Mouse (Mus musculus) spleen, postnatal 4 days (tissue): ENCODE data around the gene Myo1g.
"Not testable (repeated sequence)": the region's sequence is repeated elsewhere in the genome, so short reads cannot be mapped to it uniquely, and the experiment has no call there.

ENCODE experiments used
- DNase-seq, 2 experiments: peaks; one replicate each; pipeline ENCODE4 v3.0.0; 2022; ENCODE audit warnings: low spot score in 2 of 2

Myo1g gene

DNA sequence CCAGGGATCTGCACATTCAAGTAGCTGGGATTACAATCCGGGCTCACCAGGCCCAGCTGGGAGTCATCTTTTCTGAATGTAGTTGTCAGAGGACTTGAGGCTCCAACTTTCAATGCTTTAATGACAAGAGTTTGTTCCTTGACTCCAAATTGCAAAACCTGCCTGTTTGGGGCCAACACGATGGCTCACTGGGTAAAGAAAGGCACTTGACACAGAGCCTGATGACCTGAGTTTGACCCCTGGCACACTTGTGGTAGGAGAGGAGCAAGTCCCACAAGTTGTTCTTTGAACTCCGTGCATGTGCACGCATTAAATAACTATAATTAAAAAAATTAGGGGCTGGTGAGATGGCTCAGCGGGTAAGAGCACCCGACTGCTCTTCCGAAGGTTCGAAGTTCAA, 9.2 kb upstream of the Myo1g start:
- no peak for DNase-seq

DNA sequence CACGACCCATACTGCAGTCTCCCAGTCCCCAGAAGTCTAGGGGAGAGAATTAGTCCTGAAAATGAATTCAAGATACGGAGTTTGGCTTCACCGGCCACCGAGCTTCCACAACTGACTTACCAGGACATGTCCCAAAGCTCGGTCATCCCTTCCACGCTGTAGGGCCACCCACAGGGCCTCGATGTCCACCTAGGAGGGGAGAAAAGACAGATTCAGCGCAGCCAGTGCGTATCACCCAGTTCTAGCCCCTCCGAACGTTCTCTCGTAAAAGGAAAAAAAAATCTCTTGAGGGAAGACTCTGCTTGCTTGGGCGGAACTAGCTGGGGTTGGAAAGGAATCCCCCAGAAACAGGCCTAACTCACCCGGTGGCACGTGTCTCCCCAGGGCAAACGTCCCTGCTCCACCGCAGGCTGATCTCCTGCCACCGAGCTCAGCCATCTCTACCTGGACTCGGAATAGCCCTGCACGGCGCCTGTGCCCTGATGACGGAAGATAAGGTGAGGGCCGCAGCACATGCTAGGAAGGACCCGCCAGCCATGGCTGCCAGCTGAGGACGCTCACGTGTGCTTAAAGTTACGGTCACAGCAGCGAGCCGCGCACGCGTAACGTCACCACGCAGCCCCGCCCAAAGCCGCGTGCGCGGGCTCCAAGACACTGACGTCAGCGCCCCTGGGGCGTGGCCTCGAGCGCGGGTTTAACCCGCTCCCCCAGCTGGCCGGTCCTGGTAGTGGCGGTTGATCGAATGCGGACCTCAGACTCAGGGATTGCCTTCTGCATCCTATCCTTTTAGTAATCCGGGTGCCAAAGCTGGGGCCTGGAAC, 7.6 kb upstream of the Myo1g start:
- DNase-seq, result peak; percentile 98 to 100

DNA sequence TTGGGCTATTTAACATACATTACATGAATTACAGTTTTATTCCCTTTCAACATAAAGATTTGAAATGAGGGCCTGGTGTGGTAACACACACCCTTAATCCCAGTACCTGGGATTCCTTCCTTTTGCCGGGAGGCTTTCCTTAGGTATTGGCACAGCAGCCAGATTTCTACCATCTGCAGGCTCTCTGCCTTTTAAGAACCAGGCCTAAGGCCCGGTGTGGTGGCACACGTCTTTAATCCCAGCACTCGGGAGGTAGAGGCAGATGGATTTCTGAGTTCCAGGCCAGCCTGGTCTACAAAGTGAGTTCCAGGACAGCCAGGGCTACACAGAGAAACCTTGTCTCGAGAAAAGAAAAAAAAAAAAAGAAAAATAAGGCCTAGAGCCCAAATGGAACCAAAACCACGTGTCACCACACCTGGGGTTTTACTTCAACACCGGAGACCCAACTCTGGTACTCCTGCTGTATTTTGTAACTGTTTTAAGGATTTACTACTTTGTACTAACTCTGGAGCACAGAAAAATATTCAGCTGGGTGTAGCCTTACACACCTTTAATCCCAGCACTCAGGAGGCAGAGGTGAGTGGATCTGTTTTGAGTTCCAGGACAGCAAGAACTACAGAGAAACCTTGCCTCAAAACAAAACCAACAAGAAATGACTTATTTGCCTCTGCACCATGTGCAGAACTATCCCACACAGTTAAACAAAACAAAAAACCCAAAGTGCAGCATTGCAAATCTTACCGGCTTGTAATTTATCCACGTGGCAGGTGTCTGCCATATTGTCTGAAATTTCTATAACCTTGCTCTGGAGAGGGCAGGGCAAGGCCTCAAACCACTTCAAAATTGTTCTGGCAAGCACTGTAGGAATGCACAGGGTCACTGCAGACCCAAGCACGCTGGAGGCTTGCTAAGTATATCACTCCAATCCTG, 6.8 kb upstream of the Myo1g start:
- DNase-seq, result no peak

DNA sequence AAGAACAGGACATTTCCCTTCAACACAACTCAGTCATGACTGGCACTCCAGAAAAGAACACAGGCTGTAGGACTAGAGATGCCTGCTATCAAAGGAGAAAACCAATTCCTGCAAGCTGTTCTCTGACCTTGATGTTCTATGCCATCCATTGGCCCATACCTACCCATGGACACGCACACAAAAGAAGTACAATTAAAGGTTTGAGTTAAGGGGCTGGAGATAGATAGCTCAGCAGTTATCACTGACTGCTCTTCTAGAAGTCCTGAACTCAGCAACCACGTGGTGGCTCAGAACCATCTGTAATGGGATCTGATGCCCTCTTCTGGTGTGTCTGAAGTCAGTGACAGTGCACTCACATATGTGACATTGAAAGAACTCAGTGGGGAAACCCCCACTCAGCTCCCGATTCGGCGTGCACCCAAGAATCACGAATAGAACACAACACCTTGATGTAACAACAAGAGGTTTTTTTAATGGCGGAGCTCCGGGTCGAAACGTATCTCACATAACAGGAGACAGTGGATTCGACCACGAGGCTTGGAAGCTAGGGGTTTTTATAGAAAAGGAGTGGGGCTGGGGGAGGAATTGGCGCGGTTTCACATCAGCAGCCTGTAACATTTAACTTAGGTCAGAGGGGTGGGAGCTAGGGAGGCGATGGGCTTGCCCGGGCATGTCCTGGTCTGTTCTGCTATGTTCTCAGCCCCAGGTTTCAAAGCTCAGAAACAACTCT, 5.9 kb upstream of the Myo1g start:
- DNase-seq, result not testable (repeated sequence)

DNA sequence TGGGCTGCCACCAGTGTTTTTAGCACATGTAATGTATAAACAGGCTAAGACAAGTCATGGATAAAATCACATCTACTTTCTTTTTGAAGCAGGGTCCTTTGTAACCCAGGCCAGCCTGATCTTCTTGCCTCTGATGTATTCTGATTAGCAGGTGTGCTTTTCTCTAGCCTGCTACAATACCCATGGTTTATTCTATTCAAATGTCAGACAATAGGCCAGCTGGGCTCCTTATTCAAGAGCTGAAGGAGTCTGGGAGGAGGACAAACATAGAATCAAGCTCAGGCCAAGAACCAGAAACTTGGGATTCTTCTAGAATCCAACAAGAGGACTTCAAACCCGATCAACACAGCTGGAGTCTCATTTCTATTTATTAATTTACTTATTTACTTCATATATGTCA, 4.5 kb upstream of the Myo1g start:
- DNase-seq, result no peak

DNA sequence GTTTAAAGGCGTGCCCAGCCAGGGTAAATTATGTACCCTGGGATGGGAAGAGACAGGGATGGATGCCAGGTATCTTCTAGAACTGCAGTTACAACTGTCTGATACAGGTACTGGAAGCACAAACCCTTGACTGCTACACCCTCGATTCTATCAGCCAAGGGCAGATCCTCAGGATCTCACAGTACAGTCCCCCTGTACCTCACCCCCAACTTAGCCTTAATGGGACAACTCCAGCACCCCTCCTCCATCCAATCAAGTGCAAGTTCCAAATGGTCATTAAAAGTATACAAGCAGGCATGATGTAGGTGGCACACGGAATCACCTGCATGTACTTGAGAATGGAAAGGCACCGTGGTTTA, 4.1 kb upstream of the Myo1g start:
- DNase-seq, result no peak

DNA sequence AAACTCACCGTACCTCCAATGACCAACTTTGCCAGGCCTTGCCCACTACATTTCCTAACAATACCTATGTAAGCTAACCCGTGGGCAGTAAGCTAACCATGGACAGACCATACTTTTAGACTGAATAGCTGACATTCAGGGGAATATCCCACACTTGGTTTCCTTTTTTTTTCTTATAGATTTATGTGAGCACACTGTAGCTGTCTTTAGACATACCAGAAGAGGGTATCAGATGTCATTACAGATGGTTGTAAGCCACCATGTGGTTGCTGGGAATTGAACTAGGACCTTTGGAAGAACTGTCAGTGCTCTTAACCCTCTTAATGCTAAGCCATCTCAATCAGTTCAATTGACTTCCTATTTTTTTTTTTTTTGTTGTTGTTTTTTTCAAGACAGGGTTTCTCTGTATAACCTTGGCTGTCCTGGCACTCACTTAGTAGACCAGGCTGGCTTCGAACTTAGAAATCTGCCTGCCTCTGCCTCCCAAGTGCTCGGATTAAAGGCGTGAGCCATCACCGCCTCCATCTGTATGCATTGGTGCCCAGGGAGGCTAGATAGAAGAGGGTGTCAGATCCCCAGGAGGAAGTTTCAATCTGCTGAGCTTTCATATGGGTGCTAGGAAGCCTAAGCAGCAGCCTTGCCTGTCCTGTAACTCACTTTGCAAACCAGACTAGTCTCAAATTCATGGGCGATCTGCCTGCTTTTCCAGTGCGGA, 3.6 kb upstream of the Myo1g start:
- DNase-seq, result no peak

DNA sequence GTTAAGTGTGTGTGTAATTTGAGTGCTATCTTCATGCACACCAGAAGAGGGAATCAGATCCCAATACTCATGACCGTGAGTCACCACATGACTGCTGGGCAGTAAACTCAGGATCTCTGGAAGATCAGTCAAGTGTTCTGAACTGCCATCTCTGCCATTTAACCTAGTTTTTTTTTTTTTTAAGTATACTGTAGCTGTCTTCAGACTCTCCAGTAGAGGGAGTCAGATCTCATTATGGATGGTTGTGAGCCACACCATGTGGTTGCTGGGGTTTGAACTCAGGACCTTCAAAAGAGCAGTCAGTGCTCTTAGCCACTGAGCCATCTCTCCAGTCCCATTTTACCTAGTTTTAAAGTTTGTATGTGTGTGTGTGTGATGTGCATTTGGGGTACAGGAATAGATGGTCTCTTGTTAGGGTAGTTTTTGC, 2.9 kb upstream of the Myo1g start:
- no peak for DNase-seq

DNA sequence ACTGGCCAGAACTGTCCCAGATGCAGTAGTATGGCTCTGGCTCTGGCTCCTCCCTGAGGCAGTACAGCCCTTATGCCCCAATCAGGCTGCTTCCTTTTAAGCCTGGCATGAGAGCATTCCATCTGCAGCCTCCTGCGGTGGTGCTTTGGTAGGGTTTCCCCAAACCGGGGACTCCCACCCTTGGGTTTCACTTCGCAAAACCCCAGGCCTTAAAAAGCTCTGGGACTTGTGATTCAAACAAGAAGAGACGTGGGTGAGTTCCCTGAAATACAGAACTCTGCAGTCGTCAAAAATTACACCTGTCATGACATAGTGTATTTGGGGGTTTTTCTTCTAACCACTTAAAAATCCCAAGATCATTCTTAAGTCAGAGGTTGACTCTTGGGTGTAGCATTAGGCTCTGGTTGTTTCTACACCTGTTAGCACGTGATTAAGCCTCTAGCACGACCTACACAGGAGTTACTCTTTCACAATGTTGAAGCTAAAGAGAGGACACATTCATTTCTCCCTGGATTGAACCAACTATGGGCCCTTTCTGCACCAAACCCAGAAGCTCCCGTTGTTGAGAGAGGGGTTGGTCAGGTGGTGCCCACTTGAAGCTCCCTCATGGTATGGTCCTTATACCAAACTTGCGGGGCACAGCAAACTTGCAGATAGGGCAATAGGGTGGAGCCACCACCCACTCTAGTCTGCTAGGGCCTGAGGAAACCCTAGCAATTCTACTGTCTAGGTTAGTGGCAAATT, 2.2 kb upstream of the Myo1g start:
- peak in 1 of 2 experiments; percentile 66 for DNase-seq

DNA sequence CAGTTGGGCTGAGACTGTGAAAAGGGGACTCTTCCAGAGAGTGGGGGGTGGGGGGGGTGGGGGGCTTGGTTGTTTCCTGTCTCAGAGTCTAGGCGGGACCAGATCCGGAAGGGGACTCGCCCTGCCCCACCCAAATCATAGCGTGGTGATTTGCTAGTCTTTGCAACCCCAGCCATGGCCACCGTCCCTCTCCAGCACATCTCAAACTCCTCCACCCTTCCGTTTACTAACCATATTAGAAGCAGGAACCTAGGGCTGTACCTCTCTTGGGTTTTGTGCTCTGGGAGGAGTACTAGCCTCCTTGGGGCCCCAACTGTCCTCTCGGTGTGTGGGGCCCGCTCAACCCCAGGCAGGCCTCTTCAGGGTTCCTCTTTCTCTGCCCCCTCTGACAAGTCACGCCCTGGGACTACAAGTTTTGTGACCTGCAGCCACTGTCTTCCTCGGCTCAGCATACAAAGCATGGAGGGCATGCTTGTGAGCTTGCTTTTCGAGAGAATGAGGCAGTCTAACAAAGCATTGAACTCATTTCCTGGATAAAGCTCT, 1.2 kb downstream of the Myo1g start:
- DNase-seq, result peak; percentile 64 to 78

DNA sequence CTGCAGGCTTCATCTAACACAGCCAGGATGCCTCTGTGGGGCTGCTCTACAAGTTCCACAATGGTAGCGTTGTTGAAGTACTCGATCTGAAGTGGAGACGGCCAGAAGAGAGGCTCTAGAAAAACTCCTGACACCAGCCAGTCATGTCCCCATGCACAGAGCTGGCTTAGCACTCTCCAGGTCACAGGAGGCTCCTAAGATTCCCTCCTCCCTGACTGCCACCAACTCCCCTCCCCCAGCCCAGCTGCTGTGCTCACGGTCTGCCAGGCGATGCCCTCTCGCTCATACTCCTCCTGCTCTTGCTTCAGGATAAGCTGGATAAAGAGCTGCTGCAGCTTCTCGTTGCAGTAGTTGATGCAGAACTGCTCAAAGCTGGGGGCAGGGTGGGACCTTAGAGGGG, 5.9 kb downstream of the Myo1g start:
- DNase-seq, result no peak

DNA sequence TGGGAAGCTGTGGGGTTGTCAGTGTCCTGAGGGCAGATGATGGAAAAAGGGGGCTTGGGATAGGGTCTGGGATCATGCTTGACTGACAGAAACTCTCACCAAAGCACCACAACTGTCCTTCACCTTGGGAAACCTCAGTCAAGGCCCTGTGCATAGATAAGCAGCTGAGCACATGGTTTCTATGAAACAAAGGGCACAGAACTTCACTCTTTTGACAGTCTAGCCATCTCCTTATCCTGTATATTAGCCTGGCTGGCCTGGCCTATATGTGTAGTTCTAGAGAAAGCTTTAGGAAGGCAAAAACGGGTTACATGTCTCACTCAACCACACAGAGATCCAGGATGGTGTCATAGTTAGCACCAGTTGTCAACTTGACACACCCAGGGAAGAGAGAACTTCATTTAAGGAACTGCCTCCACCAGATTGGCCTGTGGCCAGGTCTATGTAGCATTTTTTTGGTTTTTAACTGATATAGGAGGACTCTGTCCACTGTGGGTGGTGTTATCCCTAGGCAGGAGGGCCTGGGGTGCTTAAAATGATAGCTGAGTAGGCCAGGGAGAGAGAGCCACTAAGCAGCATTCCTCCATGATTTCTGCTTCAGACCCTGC, 12.4 kb downstream of the Myo1g start:
- DNase-seq, result no peak

DNA sequence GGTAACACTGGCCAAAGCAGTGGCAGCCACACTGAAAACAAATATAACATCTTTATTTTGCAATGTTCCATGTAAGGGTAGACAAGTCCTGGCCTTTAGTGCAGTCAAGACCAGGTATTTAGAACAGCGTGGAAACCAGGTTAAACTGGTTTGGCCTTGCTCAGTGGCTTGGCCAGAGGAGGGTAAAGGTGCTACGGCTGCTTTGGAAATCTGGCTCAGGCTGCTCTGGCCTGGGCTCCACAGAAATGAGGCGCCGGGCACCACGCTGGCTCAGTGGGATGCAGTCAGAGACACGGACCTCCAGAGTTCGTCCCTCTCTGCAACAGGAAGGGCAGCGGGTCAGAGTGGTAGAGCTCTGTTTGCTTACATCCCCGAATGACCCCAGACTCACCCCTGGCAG, 14.2 kb downstream of the Myo1g start:
- DNase-seq, result no peak

DNA sequence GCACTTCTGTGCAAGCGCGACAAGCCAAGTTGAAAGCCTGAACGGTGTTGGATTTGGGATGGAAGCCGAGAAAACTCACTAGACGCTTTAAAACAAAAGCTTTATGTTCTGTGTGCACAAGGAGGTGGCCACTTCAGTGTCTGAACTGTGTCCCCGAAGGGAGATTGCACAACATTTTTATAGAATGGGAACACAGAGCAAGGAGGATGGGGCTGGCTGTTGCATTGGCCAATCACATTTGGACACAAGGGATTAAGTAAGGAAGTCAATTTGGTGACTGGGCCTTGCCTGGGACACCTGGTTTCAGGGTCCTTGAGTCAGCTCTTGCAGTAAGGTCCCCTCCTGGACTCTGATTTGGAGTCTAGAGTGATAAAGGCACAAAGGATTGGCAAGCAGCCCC, 16.1 kb downstream of the Myo1g start:
- DNase-seq, result no peak

DNA sequence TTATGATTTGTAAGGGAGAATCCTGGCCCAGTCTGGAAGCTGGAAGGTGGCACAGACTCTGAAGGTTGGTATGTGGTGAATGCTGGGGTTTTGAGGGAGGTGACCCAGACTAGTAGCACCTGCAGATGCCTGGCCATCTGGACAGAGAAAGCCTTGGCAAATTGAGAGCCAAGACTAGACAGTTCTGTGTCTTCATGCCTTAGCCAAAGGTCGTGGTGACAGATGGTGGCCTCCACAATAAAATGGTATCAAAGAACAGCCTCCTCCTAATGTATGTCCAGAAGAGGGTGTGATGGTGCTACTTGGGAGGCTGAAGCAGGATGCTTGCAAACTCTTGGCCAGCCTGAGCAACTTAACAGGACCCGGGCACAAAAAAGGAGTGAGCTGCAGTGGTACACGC, 16.5 kb downstream of the Myo1g start:
- DNase-seq, result no peak

DNA sequence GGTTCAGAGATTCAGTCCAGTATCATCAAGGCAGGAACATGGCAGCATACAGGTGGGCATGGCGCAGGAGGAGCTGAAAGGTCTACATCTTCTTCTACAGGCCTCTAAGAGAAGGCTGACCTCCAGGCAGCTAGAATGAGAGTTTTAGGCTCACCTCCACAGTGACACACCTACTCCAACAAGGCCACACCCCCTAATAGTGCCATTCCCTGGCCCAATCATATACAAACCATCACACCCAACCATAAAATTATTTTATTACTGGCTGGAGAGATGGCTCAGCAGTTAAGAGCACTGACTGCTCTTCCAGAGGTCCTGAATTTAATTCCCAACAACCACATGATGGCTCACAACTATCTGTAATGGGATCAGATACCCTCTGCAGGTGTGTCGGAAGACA, 18.3 kb downstream of the Myo1g start:
- DNase-seq, result no peak

DNA sequence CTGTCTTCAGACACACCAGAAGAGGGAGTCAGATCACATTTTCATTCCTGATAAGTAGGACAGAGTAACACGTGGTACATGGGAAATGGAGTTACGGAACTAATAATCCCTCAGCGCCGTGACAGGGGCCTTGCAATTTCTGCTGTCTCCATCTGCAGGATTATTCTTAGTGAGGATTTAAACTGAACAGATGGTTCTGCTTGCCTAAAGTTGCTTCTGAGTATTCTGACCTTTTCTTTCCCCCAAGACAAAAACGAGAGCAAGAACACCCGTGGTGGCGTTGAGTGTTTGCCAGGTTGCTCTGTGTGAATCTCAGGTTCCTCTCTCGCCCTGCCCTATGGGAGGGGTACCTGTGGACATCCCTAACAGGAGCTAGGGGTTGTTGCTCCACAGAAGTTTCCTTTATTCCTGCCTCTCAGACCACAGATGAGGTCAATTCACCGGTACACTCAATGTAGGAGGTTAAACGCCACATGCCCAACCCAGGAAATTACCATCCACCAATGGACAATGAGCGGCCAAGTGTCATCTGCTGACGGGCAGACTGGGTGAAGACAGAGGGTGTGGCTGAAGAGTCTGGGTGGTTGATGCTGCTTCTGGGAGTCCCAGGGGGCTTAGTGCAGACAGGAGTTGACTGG, 23.3 kb downstream of the Myo1g start:
- no peak for DNase-seq

DNA sequence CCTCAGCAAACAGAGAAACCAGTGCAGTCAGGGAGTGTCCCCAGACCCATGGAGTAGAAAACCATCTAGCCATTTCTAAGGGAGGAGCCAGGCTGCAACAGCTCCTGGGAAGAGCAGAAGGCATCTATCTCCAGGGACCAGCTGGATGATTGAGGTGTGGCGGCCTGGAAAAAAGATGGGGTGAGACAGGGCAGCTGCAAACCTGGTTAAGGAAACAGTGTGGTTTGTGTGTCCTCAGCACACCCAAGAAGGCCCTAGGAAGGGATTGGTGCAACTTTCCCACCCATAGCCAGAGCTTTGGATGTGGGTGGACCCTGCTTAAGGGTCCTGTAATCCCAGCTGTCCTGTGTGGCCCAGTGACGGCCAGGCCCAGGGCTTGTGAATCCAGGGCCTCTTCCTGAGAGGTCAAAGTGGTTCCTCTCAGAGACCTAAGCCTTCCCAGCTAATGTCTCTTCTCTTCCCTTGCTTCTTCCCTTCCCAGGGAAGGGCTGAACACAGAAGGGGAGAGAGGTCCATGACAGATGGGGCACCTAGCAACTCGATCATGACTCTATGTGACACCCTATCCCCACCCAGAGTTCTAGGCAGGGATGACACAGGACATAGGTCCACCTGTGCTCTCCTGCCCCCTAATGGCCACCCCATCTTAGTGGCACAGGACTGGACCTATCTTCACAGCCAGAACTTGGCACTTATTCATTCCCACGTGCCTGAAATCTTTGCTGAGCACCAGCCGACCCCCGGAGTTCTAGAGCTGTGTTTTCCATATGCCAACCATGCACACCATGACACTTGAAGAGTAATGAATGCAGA, 30.9 kb downstream of the Myo1g start:
- DNase-seq, result peak; percentile 57 to 76

DNA sequence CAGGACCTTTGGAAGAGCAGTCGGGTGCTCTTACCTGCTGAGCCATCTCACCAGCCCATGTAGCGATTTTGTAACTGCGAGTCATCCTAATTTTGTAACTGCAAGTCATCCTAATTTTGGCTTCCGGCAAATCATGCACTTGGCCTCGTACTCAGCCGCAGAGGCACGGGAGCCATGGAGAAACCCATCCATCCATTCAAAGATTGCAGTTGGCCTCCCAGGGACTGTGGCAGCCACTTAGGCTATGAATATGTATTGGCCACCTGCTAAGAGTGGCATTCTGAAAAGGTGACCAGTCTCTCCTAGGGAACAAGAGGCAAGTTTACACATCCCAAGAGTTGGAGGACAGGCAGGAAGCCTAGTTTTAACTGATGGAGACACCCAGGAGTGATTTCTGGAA, 31.5 kb downstream of the Myo1g start:
- no peak for DNase-seq
